Mouse (Mus musculus) E14TG2a.4 (cell line): Measurements from ENCODE around the gene Fga.
A peak's percentile ranks its signal among the peaks of the same experiment; 100 is the strongest.

Experiments used
- H3K27me3 ChIP-seq: 2 replicates; pipeline ENCODE4 v1.6.1; 2014; ENCODE audit warnings: low read length, control low read depth; ENCODE audit not compliant: insufficient read depth
- H3K36me3 ChIP-seq: 2 replicates; pipeline ENCODE4 v1.6.1; 2014; ENCODE audit warnings: low read length, control low read depth; ENCODE audit not compliant: insufficient read depth
- H3K4me1 ChIP-seq: replicated peaks from 2 replicates; pipeline ENCODE4 v1.6.1; 2014; ENCODE audit warnings: low read depth, low read length, control low read depth
- H3K4me3 ChIP-seq: replicated peaks from 2 replicates; pipeline ENCODE4 v1.5.1; 2014; ENCODE audit warnings: mild to moderate bottlenecking, low read length
- H3K9me3 ChIP-seq: 2 replicates; pipeline ENCODE4 v1.6.1; 2014; ENCODE audit warnings: low read length, control low read depth
- CTCF ChIP-seq: conservative IDR thresholded peaks from 2 replicates; pipeline ENCODE4 v1.5.1; 2014; ENCODE audit warnings: low read length
- NANOG ChIP-seq: IDR thresholded peaks from 2 replicates; pipeline ENCODE4 v1.6.1; 2014; ENCODE audit warnings: borderline replicate concordance, low read length, mixed read lengths
- POU5F1 ChIP-seq: IDR thresholded peaks from 2 replicates; pipeline ENCODE4 v1.6.1; 2014; ENCODE audit warnings: low read length, borderline replicate concordance

Gene Fga

DNA sequence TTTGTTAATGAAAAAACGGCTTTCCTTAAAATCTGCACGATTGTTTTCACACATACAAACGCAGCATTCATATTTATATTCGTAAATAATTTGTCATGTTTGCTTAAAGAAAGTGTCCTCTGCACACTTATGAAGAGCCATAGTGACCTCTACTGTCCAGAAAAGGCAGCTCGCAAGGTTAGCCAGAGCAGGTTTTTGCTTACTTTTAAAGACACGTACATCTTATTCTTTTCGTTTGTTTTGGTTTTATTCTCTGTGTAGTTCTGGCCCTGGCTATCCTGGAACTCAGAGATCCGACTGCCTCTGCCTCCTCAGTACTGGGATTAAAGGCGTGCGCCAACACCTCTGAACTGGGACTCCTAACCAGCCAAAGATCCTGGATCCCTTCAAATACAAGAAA is 27.9 kb downstream of the Fga start:
- no peaks in the 10 kb centered on the region for H3K9me3 ChIP-seq
- H3K27me3 ChIP-seq, result no peaks in the 10 kb centered on the region
- no peak overlapping the region for H3K4me3 ChIP-seq
- H3K36me3 ChIP-seq, result peaks cover 16% of the 10 kb centered on the region
- TF ChIP-seq CTCF (peak; percentile 37), NANOG (no peak)
- peaks cover 18% of the 10 kb centered on the region for H3K4me1 ChIP-seq

DNA sequence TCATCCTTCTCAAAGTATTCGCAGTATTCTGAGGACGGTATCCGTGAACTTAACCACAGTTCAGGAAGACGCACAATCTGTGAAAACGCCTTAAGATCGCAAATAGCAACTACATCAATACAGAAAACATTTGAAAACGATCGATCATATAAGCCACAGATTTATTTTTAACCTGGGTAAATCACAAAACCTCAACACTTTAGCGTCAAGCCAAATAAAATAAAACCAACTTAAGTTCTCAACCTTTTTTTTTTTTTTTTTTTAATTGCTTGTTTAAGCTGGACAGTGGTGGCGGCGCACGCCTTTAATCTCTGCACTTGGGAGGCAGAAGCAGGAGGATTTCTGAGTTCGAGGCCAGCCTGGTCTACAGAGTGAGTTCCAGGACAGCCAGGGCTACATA is 28.9 kb downstream of the Fga start:
- no peaks in the 10 kb centered on the region for H3K9me3 ChIP-seq
- peak overlapping the region; percentile 65 for H3K4me3 ChIP-seq
- H3K27me3 ChIP-seq, result no peaks in the 10 kb centered on the region
- H3K36me3 ChIP-seq, result peaks cover 26% of the 10 kb centered on the region
- H3K4me1 ChIP-seq, result peaks cover 18% of the 10 kb centered on the region
- TF ChIP-seq CTCF, result no peak
- no peak for TF ChIP-seq NANOG
- TF ChIP-seq POU5F1, result no peak

DNA sequence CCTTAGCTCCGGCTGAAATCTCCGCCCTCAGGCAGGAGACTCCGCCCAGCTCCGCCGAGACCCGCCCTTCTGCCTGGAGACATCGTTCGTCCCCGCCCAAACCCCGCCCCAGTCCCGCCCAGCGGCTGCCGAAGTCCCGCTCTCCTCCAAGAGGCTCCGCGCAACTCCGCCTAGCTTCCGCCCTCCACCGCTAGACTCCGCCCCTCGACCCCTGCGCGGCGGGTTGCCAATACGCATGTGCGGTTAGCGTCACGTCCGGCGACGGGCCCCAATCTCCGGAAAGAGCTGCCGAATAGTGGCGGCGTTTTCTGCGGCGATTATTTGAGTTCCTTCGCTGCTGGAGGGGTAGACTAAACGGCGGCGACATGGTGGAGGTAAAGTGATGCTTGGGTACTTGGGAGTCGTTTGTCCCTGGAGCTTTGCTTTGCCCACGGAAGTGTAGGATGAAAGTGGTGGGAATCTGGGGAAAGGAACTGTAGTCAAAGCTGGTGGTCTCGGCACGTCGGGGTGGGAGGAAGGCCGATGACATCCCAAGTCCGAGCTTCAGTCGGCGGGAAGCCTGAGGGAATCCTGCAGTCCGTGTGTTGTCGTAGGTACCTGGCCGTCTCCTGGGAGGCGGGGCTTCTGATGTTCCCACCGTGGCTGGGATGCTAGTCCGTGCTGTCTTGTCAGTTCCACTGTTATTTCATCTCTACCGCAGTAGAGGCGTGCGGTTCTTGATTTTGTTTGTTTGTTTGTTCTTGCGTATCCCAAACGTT is 29.6 kb downstream of the Fga start, which contains the start of gene Plrg1:
TSS of gene Plrg1 (plus strand) at position 242 of the 758 bp plus-strand sequence.
- H3K36me3 ChIP-seq, result peaks cover 33% of the 10 kb centered on the region

DNA sequence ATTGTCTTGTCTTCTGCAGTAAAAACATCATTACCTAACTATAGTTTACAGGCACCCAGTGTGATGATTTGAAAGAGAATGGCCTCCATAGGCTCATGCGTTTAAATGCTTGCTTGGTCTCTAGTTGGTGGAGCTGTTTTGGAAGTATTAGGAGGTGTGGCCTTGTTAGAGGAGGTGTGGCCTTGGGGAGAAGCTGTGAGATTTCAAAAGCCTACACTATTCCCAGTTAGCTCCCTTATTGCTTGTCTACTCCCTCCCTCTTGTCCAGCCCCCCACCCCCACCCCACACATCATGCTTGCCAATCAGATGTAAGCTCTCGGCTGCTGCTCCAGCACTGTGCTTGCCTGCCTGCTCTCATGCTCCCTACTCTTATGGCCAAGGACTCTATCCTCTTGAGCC is 31.2 kb downstream of the Fga start:
- TF ChIP-seq NANOG (no peak), POU5F1 (no peak)
- H3K36me3 ChIP-seq, result peaks cover 49% of the 10 kb centered on the region

More for the DNA sequence above, 29.6 kb downstream of the Fga start, which contains the start of gene Plrg1:
- H3K27me3 ChIP-seq, result no peaks in the 10 kb centered on the region
- H3K9me3 ChIP-seq, result no peaks in the 10 kb centered on the region
- H3K4me1 ChIP-seq, result peaks cover 18% of the 10 kb centered on the region
- no peak for TF ChIP-seq POU5F1
- no peak for TF ChIP-seq NANOG
- no peak for TF ChIP-seq CTCF
- peak within 1 kb of the TSS; percentile 90 for H3K4me3 ChIP-seq

DNA sequence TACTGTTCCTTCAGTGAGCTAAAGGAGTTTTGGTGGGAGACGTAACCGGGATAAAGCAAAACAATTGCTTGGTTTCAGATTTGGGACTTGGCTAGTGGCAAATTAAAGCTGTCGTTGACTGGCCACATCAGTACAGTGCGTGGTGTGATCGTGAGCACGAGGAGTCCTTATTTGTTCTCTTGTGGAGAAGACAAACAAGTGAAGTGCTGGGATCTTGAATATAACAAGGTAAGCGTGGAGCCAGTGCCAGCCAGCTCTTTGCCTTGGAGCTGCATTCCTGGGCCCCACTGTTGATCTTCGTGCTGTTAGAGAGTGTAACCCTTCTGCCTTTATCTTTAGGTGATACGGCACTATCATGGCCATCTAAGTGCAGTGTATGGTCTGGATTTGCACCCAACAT is 42.0 kb downstream of the Fga start:
- peaks cover 89% of the 10 kb centered on the region for H3K36me3 ChIP-seq
- H3K9me3 ChIP-seq, result no peaks in the 10 kb centered on the region
- H3K4me3 ChIP-seq, result no peak overlapping the region
- TF ChIP-seq CTCF, result no peak
- TF ChIP-seq NANOG, result no peak
- no peak for TF ChIP-seq POU5F1
- H3K4me1 ChIP-seq, result no peaks in the 10 kb centered on the region
- H3K27me3 ChIP-seq, result no peaks in the 10 kb centered on the region

More for the DNA sequence above, 31.2 kb downstream of the Fga start:
- Histone ChIP-seq H3K27me3 (no peaks in the 10 kb centered on the region), H3K9me3 (no peaks in the 10 kb centered on the region), H3K4me1 (peaks cover 16% of the 10 kb centered on the region), H3K4me3 (no peak overlapping the region)

DNA sequence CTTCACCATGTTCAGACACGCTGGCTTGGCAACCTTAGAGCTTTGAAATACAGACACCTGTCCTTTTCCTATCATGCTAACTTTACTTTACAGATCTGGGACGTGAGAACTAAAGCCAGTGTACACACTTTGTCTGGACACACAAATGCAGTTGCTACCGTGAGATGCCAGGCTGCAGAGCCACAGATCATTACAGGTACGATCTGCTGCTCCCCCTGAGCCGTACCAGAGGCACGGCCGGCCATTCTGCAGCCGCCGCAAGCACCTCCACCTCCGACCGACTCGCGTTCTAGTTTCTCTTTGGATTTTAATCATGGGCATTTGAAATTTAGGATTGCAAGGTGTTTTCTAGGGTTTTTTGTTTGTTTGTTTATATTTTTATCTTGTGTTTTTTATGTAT is 43.0 kb downstream of the Fga start:
- TF ChIP-seq NANOG, result no peak
- Histone ChIP-seq H3K27me3 (no peaks in the 10 kb centered on the region), H3K4me1 (no peaks in the 10 kb centered on the region), H3K4me3 (no peak overlapping the region), H3K9me3 (no peaks in the 10 kb centered on the region), H3K36me3 (peaks cover 83% of the 10 kb centered on the region)

DNA sequence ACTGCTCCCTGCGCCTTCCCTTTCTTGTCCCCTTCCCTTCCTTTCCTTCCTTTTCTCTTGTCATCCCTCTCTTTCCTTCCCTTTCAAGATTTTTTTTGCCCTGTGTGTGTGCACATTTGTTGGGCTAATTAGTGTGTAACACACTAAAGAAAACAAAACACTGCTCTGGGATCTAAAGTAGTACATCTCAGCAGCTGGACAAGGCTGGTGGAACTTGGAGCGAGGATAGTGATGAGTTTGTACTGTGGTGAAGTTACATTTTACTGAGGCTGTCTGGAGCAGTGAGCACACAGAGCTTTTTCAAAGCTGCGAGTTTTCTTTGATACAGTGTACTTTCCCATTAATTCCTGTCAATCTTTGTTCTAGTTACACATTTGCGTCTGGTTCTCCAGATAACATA is 44.4 kb downstream of the Fga start:
- H3K4me1 ChIP-seq, result no peaks in the 10 kb centered on the region
- no peaks in the 10 kb centered on the region for H3K27me3 ChIP-seq
- peaks cover 76% of the 10 kb centered on the region for H3K36me3 ChIP-seq
- TF ChIP-seq POU5F1, result no peak
- no peak for TF ChIP-seq NANOG
- no peak for TF ChIP-seq CTCF
- H3K9me3 ChIP-seq, result no peaks in the 10 kb centered on the region
- no peak overlapping the region for H3K4me3 ChIP-seq

DNA sequence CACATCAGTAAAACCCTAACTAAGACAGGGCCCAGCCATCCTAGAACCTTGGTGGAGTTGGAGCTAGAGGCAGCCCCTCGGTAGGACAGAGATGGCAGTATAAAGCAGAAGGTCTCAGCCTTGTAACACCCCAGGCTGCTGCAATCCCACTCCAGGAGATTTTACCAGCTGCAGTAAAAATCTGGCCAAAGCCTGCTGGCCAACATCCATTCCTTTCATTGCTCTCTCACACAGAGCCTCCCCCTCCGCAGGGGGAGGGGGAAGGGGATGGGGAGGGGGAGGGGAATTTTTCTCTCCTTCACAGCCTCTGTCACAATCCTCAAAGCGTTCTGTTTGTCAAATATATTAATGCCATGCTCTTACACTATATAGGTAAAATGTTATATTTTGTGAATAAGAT is 50.7 kb downstream of the Fga start:
- Histone ChIP-seq H3K4me3 (no peak overlapping the region), H3K36me3 (peaks cover 13% of the 10 kb centered on the region), H3K27me3 (peaks cover 11% of the 10 kb centered on the region), H3K4me1 (peaks cover 3% of the 10 kb centered on the region; the same call in 1 of the 2 replicates), H3K9me3 (no peaks in the 10 kb centered on the region)
- TF ChIP-seq POU5F1 (no peak), CTCF (no peak), NANOG (no peak)

DNA sequence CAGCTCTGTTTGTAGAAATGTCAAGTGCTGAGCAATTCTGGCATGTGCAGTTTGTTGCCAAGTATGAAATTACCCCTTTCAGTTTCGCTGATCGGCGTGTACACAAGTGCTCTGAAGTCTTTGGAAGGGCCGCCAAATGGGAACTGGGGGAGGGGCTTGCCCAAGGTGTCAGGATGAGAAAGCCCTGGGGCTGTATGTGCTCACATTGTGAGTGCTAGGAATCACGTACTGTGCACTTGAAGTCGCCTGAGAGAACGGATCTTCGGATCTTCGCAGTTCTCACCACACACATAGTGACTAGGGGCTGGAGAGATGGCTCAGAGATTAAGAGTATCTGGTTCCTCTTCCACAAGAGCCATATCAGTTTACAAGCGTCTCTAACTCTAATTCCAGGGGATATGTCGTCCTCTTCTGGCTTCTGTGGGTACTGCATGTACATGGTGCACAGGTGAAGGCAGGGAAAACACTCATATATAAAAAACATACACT is 54.7 kb downstream of the Fga start:
- Histone ChIP-seq H3K36me3 (no peaks in the 10 kb centered on the region), H3K27me3 (peaks cover 11% of the 10 kb centered on the region), H3K4me1 (peaks cover 3% of the 10 kb centered on the region; the same call in 1 of the 2 replicates), H3K9me3 (no peaks in the 10 kb centered on the region), H3K4me3 (0 out of 2 replicates have a peak overlapping the region, but pooled peaks have one; percentile 24)
- TF ChIP-seq NANOG (no peak), POU5F1 (no peak), CTCF (peak; percentile 100)
